Mouse (Mus musculus) monocyte, adult 2 months (primary cell): ENCODE measurements around the gene Suclg2.

Experiments
- DNase-seq, 2 experiments: peaks; one replicate each; pipeline ENCODE4 v3.0.0; 2022; ENCODE audit warnings: low spot score in 2 of 2, low read depth in 1 of 2

Suclg2 gene

GRCm38 (mm10) chr6:95573035-95573759, 145.4 kb downstream of the Suclg2 start:
- DNase-seq: no peak

GRCm38 (mm10) chr6:95571620-95572019, 147.0 kb downstream of the Suclg2 start:
- no peak for DNase-seq

DNA sequence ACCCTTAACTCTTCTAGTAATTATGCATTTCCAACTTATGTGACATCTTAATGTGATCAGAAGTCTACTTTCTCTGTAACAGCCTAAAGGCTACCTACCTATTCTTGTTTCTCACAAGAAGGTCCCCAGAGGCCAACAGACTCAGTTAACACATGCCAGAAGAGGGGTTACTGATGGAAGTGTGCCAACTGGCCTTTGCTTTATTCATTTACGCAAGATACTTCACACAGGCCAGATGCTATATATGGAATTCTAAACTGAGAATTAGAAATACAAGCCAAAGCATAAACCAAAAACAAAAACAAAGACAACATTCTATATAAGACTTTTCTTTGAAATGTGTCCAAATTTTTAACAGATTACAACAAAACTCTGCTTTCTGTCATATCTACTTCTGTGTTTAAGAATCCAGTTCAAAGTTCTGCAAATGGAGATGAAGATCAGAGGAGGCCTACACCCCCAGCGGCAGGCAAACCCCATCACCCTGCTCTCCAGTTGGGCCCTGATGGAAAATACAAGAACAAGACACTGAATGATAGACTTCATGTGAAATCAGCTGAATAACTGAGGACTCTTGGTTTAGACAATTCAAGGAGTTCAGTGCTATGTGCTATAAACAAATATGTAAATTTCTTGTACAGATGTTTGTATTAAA, 155.1 kb downstream of the Suclg2 start:
- DNase-seq: no peak

GRCm38 (mm10) chr6:95556320-95556719, 162.3 kb downstream of the Suclg2 start:
- no peak for DNase-seq

DNA sequence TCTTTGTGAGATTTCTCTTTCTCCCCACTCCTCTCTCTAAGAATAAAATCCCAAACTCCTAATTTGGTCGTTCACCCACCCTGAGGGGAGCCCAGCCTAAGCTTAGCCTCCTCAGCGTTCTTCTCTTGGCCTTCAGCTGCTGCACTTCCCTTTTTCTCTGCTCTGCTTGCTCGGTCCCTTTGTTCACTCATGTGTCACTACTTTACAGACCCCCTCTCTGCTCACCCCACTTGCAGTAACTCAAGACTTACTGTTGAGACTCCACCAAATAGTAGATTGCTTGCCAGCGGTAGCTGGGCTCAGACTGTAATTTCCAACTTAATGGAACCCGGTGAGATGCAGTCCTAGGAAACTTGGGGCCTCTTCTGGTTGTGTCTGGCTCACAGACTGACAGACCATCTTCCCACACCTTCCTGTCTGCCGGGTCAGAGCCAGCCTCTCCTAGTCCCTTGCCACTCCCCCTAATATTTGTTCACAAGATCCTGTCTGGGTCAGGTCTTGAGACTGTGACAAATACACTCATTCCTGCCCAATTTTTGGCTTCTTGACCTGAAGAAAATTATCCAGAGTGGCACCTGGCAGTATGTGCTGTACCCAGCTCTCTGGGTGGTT, 166.2 kb downstream of the Suclg2 start:
- DNase-seq: no peak

DNA sequence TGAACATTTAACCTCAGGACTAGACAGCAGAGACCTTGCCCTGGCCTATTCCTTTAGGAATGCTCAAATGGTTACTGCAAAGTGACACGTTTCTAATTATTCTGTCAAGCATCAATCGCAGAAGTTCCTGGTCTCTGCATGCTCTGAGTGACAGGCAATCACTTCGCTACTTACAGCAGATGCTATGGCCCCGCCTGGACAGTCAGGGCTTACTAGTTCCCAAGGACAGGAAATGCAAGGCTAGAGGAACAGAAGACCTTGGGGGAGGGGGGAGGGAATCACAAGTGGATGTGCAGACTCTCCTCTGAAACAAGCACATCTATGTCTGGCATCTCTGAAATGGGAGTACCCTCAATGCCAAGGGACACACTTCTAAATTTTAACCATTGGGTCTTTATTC, 167.6 kb downstream of the Suclg2 start:
- no peak for DNase-seq

GRCm38 (mm10) chr6:95546189-95546832, 172.3 kb downstream of the Suclg2 start:
- no peak for DNase-seq

DNA sequence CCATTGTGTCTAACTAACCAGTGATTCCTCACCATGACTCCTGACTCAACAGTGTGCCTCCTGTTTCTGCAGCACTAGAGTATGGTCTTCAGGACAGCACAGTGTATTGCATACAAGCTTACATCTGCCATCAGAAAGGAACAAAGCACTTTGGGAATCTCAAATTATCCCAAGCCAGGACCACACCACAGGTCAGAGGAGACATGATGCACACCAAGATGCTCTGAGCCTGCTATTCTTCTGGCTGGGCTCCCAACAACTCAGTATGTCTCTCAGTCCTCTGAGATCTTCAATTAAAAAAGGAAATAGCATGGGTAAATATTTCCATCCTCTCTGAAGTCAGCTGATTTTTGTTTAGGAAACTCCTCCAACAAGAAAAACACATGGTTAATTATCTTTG, 172.9 kb downstream of the Suclg2 start:
- DNase-seq: no peak

DNA sequence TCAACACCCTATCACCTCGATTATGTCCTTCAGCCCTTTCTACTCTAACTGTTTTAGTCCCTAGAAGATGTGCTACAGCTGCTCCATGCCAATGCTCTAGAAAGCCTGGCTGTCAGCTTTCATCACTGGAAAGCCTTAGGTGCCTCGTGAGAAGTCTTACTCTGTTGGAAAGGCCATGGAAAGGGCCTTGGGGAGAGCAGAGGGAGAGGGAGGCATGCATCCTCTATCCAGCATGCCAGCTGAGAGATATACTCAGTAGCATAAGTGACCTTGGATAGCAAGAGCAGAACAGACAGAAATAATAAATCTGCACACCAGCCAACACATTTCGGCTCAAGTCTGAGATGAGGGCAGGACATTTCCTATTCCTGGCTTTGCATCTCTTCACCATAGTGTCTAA, 173.3 kb downstream of the Suclg2 start:
- no peak for DNase-seq

DNA sequence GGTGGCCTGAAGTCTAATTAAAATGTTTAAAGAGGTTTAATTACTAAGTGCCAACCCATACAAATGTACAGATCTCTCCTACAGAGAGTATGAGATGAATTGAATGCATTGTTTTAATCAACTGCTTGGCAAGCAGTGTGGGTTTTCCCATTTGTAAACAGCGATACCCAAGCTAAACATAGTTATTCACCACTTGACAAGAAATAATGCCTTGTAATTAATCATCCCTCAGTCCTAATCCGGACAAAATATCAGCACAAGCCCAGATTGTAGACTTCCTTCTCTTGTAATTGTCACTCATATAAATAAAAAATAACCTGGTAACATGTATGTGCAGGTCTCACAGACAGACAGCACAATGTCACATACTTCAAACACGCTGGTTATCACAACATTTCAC, 183.4 kb downstream of the Suclg2 start:
- no peak for DNase-seq

GRCm38 (mm10) chr6:95519846-95520245, 198.8 kb downstream of the Suclg2 start:
- DNase-seq: no peak

DNA sequence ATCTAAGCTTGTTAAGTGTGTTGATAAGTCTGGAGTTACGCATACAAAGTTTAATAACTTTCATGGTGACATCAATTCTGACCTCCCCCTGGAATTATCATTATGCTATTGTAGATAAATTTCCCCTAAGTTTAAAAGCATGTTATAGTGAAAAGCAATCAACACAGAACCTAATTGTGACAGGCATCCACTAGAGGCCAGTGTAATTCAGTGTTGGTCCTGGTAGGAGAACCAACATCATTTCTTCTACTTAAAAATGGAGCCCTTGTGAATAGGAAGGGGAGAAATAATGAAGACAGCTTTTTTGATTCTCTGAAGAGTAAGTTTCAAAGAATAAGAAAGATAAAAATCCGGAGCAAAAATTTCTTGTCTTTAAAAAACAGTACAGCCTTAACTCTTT, 200.2 kb downstream of the Suclg2 start:
- no peak for DNase-seq

DNA sequence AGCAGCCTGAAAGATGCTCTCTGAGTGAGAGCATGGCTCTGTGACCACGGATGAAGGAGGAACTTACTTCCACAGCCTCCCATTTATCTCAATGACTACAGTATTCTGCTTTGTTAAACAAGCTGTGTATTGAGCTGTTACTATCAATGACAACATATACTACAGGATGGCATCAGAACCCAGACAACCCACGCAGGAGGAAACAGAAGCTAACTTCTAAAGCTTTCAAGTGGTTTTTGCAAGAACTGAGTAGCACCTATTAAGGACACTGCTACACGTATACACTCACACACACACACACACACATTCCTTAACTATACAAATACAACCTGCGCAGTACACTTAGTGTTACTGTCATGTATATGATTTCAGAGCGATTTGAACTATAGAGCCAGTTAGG, 202.9 kb downstream of the Suclg2 start:
- DNase-seq: no peak

- no peak for DNase-seq
Observed at GRCm38 (mm10) chr6:95514726-95515125, 203.9 kb downstream of the Suclg2 start.

- DNase-seq: no peak
Observed at GRCm38 (mm10) chr6:95511689-95512088, 206.9 kb downstream of the Suclg2 start.

DNA sequence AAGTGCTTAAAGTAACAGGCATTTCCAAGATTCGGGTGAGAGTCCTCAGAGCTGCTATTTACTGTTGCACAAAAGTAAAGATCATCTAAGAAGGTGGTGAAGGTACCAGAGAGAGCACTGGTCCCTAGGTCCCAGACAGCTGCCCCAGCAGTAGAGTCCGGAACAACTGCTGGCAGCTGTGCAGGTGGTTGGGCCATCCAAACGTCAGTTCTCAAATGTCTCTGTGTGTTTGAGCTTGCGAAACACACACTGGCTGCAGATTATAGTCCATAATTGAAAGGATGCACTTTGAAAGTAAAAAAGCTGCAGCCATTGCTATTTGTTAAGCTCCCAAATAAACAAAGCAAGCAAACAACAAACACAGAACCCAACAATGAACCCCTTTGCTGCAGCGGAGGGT, 217.8 kb downstream of the Suclg2 start:
- no peak for DNase-seq

DNA sequence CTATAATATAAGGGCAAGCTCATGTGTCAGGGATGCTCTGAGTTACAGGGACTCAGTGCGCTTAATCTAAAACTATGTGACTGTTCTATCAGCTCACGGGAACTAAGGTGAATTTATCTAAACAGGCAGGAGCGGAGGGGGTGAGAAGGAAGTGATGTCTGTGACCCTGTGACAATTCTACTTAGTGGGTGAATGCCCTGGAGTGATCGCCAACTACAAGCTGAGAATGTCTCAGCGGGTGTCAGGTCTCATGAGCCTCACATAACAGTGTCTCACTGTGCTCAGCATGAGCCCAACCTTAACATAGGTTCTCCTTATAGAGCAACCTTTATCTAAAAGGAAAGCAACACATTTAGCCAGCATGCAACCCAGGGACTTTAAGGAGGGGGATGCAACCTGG, 219.0 kb downstream of the Suclg2 start:
- no peak for DNase-seq

DNA sequence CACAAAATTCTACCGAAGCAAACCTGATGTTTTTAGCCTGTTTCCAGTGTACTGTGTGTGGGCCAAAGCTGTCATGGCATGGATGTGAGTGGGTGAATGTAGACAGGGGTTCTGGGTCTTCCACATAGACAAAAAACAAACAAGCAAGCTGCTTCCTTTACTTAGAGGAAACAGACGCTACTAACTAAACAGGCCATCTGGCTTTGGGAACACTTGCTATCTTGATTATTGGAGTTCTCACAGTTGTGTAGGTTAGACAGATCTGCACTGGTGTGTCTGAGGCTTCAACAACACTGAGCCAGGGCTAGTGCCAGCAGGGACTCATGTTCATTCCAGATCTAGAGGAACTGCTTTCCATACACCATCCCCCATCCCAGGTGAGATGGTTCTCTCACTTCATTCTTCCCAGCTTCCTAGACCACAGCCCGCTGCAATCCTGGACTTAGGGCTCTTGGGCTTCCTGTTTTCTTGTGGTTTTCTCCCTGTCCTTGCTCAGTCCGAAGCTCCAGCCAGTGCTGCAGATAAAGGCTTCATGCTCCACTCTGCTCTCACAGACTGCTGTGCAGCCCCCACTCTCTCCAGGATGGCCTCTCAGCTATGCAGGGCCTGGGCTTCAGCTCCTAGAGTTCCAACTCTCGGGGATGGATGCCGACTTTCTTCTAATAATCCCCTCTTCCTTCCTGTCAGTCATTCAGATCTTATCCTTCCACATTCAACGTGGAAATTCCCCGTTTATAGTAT, 226.2 kb downstream of the Suclg2 start:
- DNase-seq: no peak

DNA sequence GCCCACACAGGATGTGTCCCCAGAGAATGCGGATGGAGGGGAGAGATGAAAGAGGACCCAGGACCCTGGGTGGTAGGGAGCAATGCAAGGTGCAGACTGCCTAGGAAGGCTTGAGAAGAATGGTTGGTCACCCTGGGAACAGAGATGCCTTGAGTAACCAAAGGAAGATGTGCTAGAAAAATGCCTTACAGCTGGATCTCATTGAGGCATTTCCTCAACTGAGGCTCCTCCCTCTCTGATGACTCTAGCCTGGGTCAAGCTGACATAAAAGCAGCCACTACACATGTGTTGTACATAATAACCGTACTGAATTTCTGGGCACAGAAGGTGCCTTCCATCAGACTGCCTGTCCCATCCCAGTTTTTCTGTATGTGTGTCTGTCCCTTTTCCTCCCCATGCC, 227.6 kb downstream of the Suclg2 start:
- DNase-seq: no peak

DNA sequence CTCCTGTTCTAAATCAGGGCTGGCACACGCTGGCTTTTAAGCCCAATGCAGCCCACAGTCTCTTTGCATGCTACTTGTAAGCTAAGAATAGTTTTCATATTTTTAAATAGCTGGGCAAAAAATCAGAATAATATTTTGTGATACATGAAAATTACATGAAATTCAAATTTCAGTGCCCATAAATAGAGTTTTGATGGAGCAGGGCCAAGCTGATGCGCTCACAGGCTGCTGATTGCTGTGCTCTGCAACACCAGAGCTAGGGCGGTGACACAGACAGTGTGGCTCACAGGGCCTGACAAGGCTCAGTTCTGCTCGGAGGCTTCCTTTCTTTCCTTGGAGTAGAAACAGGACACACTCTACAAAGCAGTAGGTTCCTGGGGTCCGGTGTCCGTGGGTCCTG, 232.8 kb downstream of the Suclg2 start:
- no peak for DNase-seq

DNA sequence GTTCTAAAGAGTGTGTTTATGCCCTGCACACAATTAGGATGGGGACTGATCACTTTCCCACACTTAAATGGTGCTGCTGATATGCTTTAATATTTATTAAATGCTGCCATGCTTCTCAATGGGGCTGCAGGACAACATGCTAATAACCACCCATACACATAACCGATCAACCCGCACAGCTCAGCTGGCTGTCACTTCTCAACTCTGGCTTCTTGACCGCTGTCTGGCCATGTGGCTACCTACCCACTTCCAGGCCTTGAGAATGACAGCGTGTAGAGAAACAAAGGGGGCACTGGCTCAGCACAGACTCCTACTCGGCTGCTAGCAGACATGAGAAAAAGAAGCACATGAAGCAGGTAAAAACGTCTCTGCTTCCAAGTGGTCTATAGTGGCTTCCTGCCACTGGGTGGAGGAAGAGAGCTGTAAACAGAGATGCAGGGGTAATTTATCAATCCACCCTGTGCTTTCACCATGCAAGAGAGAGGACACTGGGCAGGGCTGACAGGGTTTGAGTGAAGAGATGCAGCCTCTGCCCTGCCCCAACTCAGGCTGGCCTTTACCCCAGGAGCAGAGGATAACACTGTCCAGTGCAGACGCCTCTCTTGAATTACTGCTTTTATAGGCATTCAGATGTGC, 234.3 kb downstream of the Suclg2 start:
- no peak for DNase-seq
